Mouse (Mus musculus): ENCODE measurements at regions not wholly inside any gene's neighbourhood (a gene's known extent, or its start where the extent isn't known, plus 50 kb on each side); places are given as distances from the start of the nearest gene placed in this dataset.

DNA sequence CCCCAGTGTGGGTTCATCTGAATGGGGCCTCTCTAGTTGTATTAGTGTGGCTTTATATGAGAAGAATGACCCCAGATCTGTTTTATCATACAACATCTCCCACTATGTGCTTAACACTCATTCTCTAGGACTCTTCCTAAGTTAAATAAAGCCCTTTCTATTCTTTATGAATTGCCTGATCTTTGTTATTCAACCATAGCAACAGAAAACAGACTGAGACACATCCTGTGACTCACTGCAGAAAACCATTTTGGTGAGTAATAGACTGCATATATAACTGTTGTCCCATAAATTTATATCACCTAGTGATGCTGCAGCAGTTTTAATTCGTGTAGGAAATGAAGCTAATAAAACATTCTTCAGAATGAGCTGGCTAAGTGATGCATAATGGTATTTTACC, 406.0 kb upstream of the Pmfbp1 start:
- no peak overlapping the region for H3K4me2 ChIP-seq (replicated peaks; ENCODE audit: low read depth)
- no peaks in the 10 kb centered on the region for H3K36me3 ChIP-seq (ENCODE audit: control insufficient read depth, insufficient read depth)
- no peak overlapping the region for H3K27ac ChIP-seq (ENCODE audit: low read depth, low read length)
- H3K4me1 ChIP-seq (replicated peaks; ENCODE audit: control insufficient read depth, insufficient read depth, low read length) = no peaks in the 10 kb centered on the region
- no peaks in the 10 kb centered on the region for H3K9me3 ChIP-seq (ENCODE audit: control insufficient read depth)
- H3K4me3 ChIP-seq (ENCODE audit: low read depth, low read length) = no peak overlapping the region
- H3K9ac ChIP-seq (ENCODE audit: low read depth, low read length) = no peak overlapping the region
- 44% methylated on average over 1 of the region's 1 CpGs for WGBS
- no peaks in the 10 kb centered on the region for H3K27me3 ChIP-seq (replicated peaks; ENCODE audit: control insufficient read depth, insufficient read depth, low read length)
- TF ChIP-seq CTCF (IDR thresholded peaks at IDR 0.05; ENCODE audit: low read depth) = no peak
- no peak for ATAC-seq

DNA sequence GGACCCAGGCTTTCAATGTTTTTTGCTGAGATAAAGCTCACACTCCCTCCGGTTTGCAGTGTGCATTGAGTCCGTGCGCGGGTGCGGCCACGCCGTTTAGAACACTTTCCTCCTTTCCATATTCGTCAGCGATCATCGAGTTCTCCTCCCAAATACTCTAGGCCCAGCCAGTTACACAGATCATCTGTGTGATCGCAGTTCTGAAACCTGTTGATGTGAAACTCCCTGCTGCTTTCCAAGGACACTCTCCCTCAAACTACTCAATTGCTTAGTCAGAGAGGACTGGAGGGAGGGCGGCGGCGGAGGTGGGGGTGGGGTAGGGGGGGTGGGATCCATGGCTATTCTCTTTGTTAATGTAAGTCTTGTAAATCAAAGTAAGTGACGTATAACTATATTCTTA, 394.2 kb upstream of the Pmfbp1 start:
- Histone ChIP-seq H3K27ac (ENCODE audit: low read depth, low read length) (no peak overlapping the region), H3K9ac (ENCODE audit: low read depth, low read length) (no peak overlapping the region), H3K9me3 (ENCODE audit: control insufficient read depth) (no peaks in the 10 kb centered on the region), H3K36me3 (ENCODE audit: control insufficient read depth, insufficient read depth) (no peaks in the 10 kb centered on the region), H3K4me2 (replicated peaks; ENCODE audit: low read depth) (no peak overlapping the region), H3K4me1 (replicated peaks; ENCODE audit: control insufficient read depth, insufficient read depth, low read length) (no peaks in the 10 kb centered on the region), H3K27me3 (replicated peaks; ENCODE audit: control insufficient read depth, insufficient read depth, low read length) (no peaks in the 10 kb centered on the region), H3K4me3 (ENCODE audit: low read depth, low read length) (no peak overlapping the region)
- 89% methylated on average over 15 of the region's 15 CpGs for WGBS
- ATAC-seq = no peak
- no peak for TF ChIP-seq CTCF (IDR thresholded peaks at IDR 0.05; ENCODE audit: low read depth)

DNA sequence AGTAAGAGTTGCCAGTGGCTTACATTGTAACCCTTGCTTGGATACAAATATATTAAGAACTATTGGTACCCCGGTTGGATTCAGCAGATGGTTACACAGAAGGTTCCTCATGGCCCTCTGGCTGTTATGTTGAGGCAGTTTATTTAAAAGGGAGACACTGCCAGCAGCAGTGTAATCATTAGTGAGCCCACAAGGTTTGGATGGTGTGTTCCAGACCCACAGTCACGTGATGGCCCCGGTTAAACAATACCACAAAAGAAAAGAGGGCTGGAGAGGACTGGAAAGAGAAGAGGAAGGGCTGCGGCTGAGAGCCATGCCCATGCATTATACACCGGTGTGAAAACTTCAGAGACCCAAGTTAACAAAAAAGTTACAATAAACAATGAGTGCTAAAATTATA, 392.4 kb upstream of the Pmfbp1 start:
- Histone ChIP-seq H3K9ac (ENCODE audit: low read depth, low read length) (no peak overlapping the region), H3K9me3 (ENCODE audit: control insufficient read depth) (no peaks in the 10 kb centered on the region), H3K27me3 (replicated peaks; ENCODE audit: control insufficient read depth, insufficient read depth, low read length) (peaks cover 4% of the 10 kb centered on the region; the same call in 1 of the 2 replicates), H3K4me1 (replicated peaks; ENCODE audit: control insufficient read depth, insufficient read depth, low read length) (no peaks in the 10 kb centered on the region), H3K4me3 (ENCODE audit: low read depth, low read length) (no peak overlapping the region), H3K27ac (ENCODE audit: low read depth, low read length) (no peak overlapping the region), H3K4me2 (replicated peaks; ENCODE audit: low read depth) (no peak overlapping the region), H3K36me3 (ENCODE audit: control insufficient read depth, insufficient read depth) (no peaks in the 10 kb centered on the region)
- TF ChIP-seq CTCF (IDR thresholded peaks at IDR 0.05; ENCODE audit: low read depth) = no peak
- no peak for ATAC-seq
- WGBS = 86% methylated on average over 5 of the region's 5 CpGs

DNA sequence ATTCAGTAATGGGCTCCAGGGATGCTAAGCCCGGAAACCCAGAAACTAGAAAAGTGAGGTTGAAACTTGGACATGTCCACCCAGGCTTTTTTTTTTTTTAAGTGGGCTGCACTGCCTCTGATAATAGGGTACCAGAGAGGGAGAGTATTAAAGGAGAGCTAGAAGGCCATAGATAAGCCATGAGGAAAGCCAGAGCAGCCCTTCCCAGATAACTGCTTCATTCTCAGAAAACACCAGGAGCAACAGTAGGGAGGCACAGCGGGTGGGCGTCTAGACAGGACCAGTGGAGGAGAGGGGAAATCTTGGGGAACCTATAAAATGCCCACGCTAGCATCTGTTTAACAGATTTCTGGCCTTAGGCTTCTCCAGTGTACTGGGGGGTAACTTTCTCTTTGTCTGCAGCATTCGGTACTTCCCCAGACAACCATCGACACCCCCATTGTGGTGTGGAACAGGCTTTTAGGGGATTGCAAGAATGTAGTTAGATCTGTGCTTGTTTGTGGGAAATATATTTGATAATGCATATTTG, 389.0 kb upstream of the Pmfbp1 start:
- Histone ChIP-seq H3K4me1 (replicated peaks; ENCODE audit: control insufficient read depth, insufficient read depth, low read length) (no peaks in the 10 kb centered on the region), H3K4me3 (ENCODE audit: low read depth, low read length) (no peak overlapping the region), H3K9ac (ENCODE audit: low read depth, low read length) (no peak overlapping the region), H3K4me2 (replicated peaks; ENCODE audit: low read depth) (no peak overlapping the region), H3K36me3 (ENCODE audit: control insufficient read depth, insufficient read depth) (no peaks in the 10 kb centered on the region), H3K27ac (ENCODE audit: low read depth, low read length) (no peak overlapping the region), H3K9me3 (ENCODE audit: control insufficient read depth) (no peaks in the 10 kb centered on the region), H3K27me3 (replicated peaks; ENCODE audit: control insufficient read depth, insufficient read depth, low read length) (peaks cover 6% of the 10 kb centered on the region; the same call in 1 of the 2 replicates)
- 73% methylated on average over 6 of the region's 6 CpGs for WGBS
- no peak for TF ChIP-seq CTCF (IDR thresholded peaks at IDR 0.05; ENCODE audit: low read depth)
- ATAC-seq = no peak

DNA sequence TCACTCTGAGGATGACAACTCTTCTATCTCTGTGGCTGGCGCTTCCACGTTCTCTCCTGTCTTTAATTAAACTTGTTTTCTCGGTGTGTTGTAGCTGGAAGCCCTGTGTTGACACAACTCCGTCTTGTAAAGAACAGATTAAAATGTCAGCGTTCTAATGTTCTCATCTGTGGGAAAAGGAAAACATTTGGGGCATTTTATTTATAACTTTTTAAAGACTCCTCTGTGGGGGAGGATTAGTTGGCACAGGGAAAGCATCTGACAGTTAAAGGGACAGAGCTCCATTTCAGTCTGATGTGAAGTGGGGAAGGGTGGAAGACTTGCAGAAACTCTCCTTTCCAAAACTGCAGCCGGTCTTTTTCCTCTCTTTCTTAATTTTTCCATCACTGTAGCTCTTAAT, 388.1 kb upstream of the Pmfbp1 start:
- ATAC-seq = no peak
- H3K9me3 ChIP-seq (ENCODE audit: control insufficient read depth) = no peaks in the 10 kb centered on the region
- H3K36me3 ChIP-seq (ENCODE audit: control insufficient read depth, insufficient read depth) = no peaks in the 10 kb centered on the region
- H3K27ac ChIP-seq (ENCODE audit: low read depth, low read length) = no peak overlapping the region
- 36% methylated on average over 6 of the region's 6 CpGs for WGBS
- TF ChIP-seq CTCF (IDR thresholded peaks at IDR 0.05; ENCODE audit: low read depth) = no peak
- no peak overlapping the region for H3K9ac ChIP-seq (ENCODE audit: low read depth, low read length)
- H3K4me3 ChIP-seq (ENCODE audit: low read depth, low read length) = no peak overlapping the region
- peaks cover 6% of the 10 kb centered on the region; the same call in 1 of the 2 replicates for H3K27me3 ChIP-seq (replicated peaks; ENCODE audit: control insufficient read depth, insufficient read depth, low read length)
- H3K4me1 ChIP-seq (replicated peaks; ENCODE audit: control insufficient read depth, insufficient read depth, low read length) = no peaks in the 10 kb centered on the region
- H3K4me2 ChIP-seq (replicated peaks; ENCODE audit: low read depth) = no peak overlapping the region; the same call in 1 of the 2 replicates

DNA sequence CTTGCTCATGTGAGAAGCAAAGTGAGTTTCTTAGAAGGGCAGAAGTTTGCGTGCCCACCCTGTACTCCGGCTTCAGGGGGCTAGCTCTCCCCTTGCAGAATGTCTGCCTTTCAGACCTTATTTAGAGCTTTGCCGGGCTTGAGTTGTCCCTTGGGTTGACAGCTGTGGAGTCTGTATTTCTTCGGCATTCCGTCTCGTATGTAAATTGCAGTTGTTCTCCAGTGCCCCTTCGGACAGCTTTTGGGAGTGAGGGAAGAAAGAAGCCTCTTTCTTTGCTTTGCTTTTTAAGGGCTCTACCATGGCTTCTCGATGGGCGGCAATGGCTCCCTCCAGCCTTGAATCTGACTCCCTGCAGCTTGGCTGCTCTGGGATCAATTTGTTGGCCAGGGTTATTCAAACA, 386.9 kb upstream of the Pmfbp1 start:
- TF ChIP-seq CTCF (IDR thresholded peaks at IDR 0.05; ENCODE audit: low read depth) = no peak
- no peaks in the 10 kb centered on the region for H3K9me3 ChIP-seq (ENCODE audit: control insufficient read depth)
- H3K4me1 ChIP-seq (replicated peaks; ENCODE audit: control insufficient read depth, insufficient read depth, low read length) = no peaks in the 10 kb centered on the region
- no peak for ATAC-seq
- no peak overlapping the region for H3K9ac ChIP-seq (ENCODE audit: low read depth, low read length)
- H3K4me2 ChIP-seq (replicated peaks; ENCODE audit: low read depth) = no peak overlapping the region
- 69% methylated on average over 9 of the region's 9 CpGs for WGBS
- no peak overlapping the region for H3K27ac ChIP-seq (ENCODE audit: low read depth, low read length)
- no peak overlapping the region for H3K4me3 ChIP-seq (ENCODE audit: low read depth, low read length)
- no peaks in the 10 kb centered on the region for H3K36me3 ChIP-seq (ENCODE audit: control insufficient read depth, insufficient read depth)
- H3K27me3 ChIP-seq (replicated peaks; ENCODE audit: control insufficient read depth, insufficient read depth, low read length) = peaks cover 6% of the 10 kb centered on the region; the same call in 1 of the 2 replicates

DNA sequence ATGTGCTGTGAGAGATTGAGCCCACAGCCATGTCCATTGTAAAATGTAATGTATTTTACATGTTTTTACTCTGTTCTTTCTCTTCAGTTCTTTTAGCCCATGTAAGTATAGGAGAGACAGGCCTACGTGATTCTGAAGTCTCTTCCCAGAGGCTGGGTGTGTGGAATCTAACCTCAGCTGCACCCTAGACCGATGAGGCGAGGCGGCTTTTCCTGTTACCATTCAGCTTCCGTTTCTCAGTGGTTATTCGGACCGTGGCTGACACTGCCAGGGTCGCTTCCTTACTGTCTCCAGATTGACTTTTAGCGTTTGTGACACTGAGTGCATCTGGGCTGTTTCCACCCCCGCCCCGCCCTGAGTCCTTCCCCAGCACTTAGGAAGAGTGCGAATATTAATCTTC, 386.1 kb upstream of the Pmfbp1 start:
- TF ChIP-seq CTCF (IDR thresholded peaks at IDR 0.05; ENCODE audit: low read depth) = no peak
- WGBS = 52% methylated on average over 12 of the region's 12 CpGs

More for the DNA sequence above, 386.1 kb upstream of the Pmfbp1 start:
- Histone ChIP-seq H3K27me3 (replicated peaks; ENCODE audit: control insufficient read depth, insufficient read depth, low read length) (peaks cover 6% of the 10 kb centered on the region; the same call in 1 of the 2 replicates), H3K36me3 (ENCODE audit: control insufficient read depth, insufficient read depth) (no peaks in the 10 kb centered on the region), H3K9me3 (ENCODE audit: control insufficient read depth) (no peaks in the 10 kb centered on the region), H3K4me2 (replicated peaks; ENCODE audit: low read depth) (no peak overlapping the region), H3K4me1 (replicated peaks; ENCODE audit: control insufficient read depth, insufficient read depth, low read length) (no peaks in the 10 kb centered on the region), H3K27ac (ENCODE audit: low read depth, low read length) (no peak overlapping the region), H3K9ac (ENCODE audit: low read depth, low read length) (no peak overlapping the region), H3K4me3 (ENCODE audit: low read depth, low read length) (no peak overlapping the region)
- ATAC-seq = no peak

Measured in intestine, postnatal 0 days (tissue).